Mouse (Mus musculus) myocyte (in vitro differentiated cells): Measurements from ENCODE around the gene Mfsd9. TPM values are rescaled to one million over a fixed set of nuclear protein-coding genes. Genes with fewer than 3 reads are reported as not detected.

ENCODE experiments used
- H3K27me3 ChIP-seq: one replicate; pipeline ENCODE4 v1.6.1; 2011; ENCODE audit not compliant: control insufficient read depth, insufficient read depth, insufficient read length
- H3K36me3 ChIP-seq: one replicate; pipeline ENCODE4 v1.6.1; 2011; ENCODE audit not compliant: control insufficient read depth, insufficient read depth
- H3K4me2 ChIP-seq: one replicate; pipeline ENCODE4 v1.6.1; 2011; ENCODE audit warnings: low read depth, control low read depth
- H3K4me3 ChIP-seq: one replicate; pipeline ENCODE4 v1.5.1; 2011; ENCODE audit warnings: mild to moderate bottlenecking, control low read depth, moderate library complexity
- H3K79me2 ChIP-seq: one replicate; pipeline ENCODE4 v1.6.1; 2011; ENCODE audit not compliant: control insufficient read depth, insufficient read depth
- H3ac ChIP-seq: one replicate; pipeline ENCODE4 v1.6.1; 2011; ENCODE audit not compliant: control insufficient read depth, insufficient read length
- CEBPB ChIP-seq: IDR thresholded peaks from 2 replicates; pipeline ENCODE4 v1.6.1; 2011; ENCODE audit warnings: mild to moderate bottlenecking, moderate library complexity; ENCODE audit not compliant: poor library complexity, insufficient read depth, severe bottlenecking
- E2F4 ChIP-seq: IDR thresholded peaks from one replicate; pipeline ENCODE4 v1.6.1; 2011; ENCODE audit warnings: mild to moderate bottlenecking, control low read depth, moderate library complexity; ENCODE audit not compliant: insufficient read depth
- MAX ChIP-seq: IDR thresholded peaks from one replicate; pipeline ENCODE4 v1.6.1; 2011; ENCODE audit warnings: low read depth, mild to moderate bottlenecking, control low read depth
- MYOD1 ChIP-seq, 3 experiments: IDR thresholded peaks; one replicate each; pipeline ENCODE4 v1.6.1; 2011; ENCODE audit warnings: control low read depth in 2 of 3, low read depth in 2 of 3, mild to moderate bottlenecking in 2 of 3, moderate library complexity in 1 of 3; ENCODE audit not compliant: insufficient read length in 2 of 3, control insufficient read depth in 1 of 3
- MYOG ChIP-seq, 3 experiments: IDR thresholded peaks; one replicate each; pipeline ENCODE4 v1.6.1; 2011; ENCODE audit warnings: control low read depth in 2 of 3, low read depth in 2 of 3, mild to moderate bottlenecking in 2 of 3; ENCODE audit not compliant: insufficient read length in 2 of 3, control insufficient read depth in 1 of 3, insufficient read depth in 1 of 3
- POLR2A ChIP-seq: IDR thresholded peaks from one replicate; pipeline ENCODE4 v1.6.1; 2011; ENCODE audit warnings: low read depth, mild to moderate bottlenecking, control low read depth, moderate library complexity; ENCODE audit not compliant: insufficient read length
- POLR2AphosphoS2 ChIP-seq: IDR thresholded peaks from one replicate; pipeline ENCODE4 v1.6.1; 2011; ENCODE audit warnings: low read depth, control low read depth; ENCODE audit not compliant: insufficient read length
- REST ChIP-seq: IDR thresholded peaks from one replicate; pipeline ENCODE4 v1.6.1; 2011; ENCODE audit warnings: mild to moderate bottlenecking, control low read depth, moderate library complexity; ENCODE audit not compliant: insufficient read depth, insufficient read length
- SRF ChIP-seq: IDR thresholded peaks from one replicate; pipeline ENCODE4 v1.6.1; 2011; ENCODE audit warnings: low read depth; ENCODE audit not compliant: control insufficient read depth, insufficient read length
- TCF12 ChIP-seq: IDR thresholded peaks from one replicate; pipeline ENCODE4 v1.6.1; 2011; ENCODE audit warnings: mild to moderate bottlenecking, control low read depth; ENCODE audit not compliant: poor library complexity, insufficient read depth, severe bottlenecking
- TCF3 ChIP-seq: IDR thresholded peaks from one replicate; pipeline ENCODE4 v1.6.1; 2011; ENCODE audit warnings: low read depth, control low read depth; ENCODE audit not compliant: insufficient read length
- USF1 ChIP-seq: IDR thresholded peaks from one replicate; pipeline ENCODE4 v1.6.1; 2011; ENCODE audit warnings: low read depth, mild to moderate bottlenecking, control low read depth, moderate library complexity
- polyA plus RNA-seq: library from polyadenylated mRNA; unstranded; fragments of >200 nt; fragmentation: generic; extraction: Trizol; gene quantifications from one replicate; pipeline ENCODE4 v1.2.1, GENCODE M21; 2012; ENCODE audit warnings: missing spikeins

The Mfsd9 gene
- polyA plus RNA-seq, 1 experiment, result 1.2 TPM

DNA sequence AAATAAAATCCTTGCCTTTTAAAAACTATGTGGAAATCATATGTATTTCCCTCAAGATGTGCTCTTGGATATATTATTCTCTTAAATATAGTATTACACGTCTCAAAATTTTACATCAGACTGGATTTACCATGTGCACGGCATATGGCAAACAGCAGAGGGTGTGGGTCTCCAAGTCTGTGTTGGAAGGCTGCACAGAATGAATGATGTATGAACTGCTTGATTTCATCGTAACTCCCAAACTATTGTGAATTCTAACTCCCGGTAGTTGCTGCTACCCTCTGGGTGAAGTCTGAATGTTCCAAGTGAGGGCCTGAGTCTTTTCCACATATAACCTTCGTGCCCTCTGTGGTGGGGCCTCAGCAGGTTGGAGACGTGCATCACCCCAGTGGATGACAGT, 1.5 kb downstream of the Mfsd9 start:
- Histone ChIP-seq H3K27me3 (no peaks in the 10 kb centered on the region), H3ac (no peak overlapping the region), H3K79me2 (no peaks in the 10 kb centered on the region), H3K4me3 (no peak overlapping the region), H3K4me2 (peak overlapping the region; percentile 86), H3K36me3 (no peaks in the 10 kb centered on the region)
- TF ChIP-seq SRF (no peak), CEBPB (no peak), MAX (no peak), MYOG (IDR thresholded peaks at IDR 0.05; ENCODE audit: control insufficient read depth in 1 of 3, insufficient read depth in 1 of 3, insufficient read length in 2 of 3, low read depth in 2 of 3) (no peak), MYOD1 (IDR thresholded peaks at IDR 0.05; ENCODE audit: control insufficient read depth in 1 of 3, insufficient read length in 2 of 3, low read depth in 2 of 3) (no peak)

DNA sequence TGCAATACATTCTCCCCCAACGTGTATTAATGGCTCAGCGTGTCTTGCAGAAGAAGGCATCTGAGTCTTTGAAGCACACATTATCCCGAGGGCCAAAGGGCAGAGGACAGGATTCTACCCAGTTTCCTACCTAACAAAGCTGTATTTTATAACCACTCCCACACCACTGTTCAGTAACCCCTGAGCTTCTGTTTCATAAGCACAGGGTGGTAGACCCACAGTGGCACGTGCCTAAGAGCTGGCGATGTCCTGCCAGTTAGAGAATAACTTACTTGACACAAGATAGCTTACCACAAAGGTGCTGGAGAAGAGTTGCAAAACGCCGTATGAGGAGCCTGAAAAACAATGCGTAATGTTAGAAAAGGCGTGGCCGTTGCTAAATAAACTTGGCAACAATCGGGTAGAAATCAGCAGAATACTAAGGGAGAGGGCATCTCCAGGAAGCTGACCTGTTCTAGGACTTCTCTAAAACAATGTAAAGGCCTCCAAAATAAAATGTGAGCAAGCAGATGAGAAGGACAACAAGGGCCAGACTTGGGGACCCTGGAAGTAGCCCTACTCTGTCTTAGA, 4.5 kb downstream of the Mfsd9 start:
- H3ac ChIP-seq, result no peak overlapping the region
- H3K27me3 ChIP-seq, result no peaks in the 10 kb centered on the region
- no peak overlapping the region for H3K4me2 ChIP-seq
- no peaks in the 10 kb centered on the region for H3K79me2 ChIP-seq
- TF ChIP-seq MYOD1 (IDR thresholded peaks at IDR 0.05; ENCODE audit: control insufficient read depth in 1 of 3, insufficient read length in 2 of 3, low read depth in 2 of 3) (no peak), USF1 (no peak), POLR2AphosphoS2 (no peak), MAX (no peak), POLR2A (no peak), TCF3 (no peak), MYOG (IDR thresholded peaks at IDR 0.05; ENCODE audit: control insufficient read depth in 1 of 3, insufficient read depth in 1 of 3, insufficient read length in 2 of 3, low read depth in 2 of 3) (no peak), REST (no peak), CEBPB (no peak), E2F4 (no peak), TCF12 (no peak), SRF (no peak)
- H3K4me3 ChIP-seq, result no peak overlapping the region
- H3K36me3 ChIP-seq, result no peaks in the 10 kb centered on the region

DNA sequence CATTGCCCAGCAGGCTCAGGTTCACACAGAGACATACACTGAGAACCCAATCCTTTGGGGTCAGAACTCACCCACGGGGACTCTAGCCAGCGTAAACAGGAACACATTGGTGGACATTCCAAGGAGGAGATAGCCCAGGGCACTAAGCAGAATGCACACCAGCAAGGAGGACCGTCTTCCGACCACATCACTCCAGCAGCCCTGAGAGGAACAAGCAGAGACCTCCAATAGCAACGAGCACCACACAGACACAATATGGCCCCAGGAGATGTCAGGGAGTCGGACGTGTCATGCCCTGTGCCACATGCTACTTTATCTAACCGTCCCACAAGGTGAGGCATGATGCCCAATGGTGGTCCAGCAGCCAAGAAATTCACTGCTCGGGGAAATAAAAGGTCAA, 6.2 kb downstream of the Mfsd9 start:
- H3K79me2 ChIP-seq, result no peaks in the 10 kb centered on the region
- H3ac ChIP-seq, result no peak overlapping the region
- TF ChIP-seq TCF3 (no peak), E2F4 (no peak)
- peaks cover 3% of the 10 kb centered on the region for H3K36me3 ChIP-seq
- no peak overlapping the region for H3K4me3 ChIP-seq
- no peaks in the 10 kb centered on the region for H3K27me3 ChIP-seq
- no peak overlapping the region for H3K4me2 ChIP-seq

DNA sequence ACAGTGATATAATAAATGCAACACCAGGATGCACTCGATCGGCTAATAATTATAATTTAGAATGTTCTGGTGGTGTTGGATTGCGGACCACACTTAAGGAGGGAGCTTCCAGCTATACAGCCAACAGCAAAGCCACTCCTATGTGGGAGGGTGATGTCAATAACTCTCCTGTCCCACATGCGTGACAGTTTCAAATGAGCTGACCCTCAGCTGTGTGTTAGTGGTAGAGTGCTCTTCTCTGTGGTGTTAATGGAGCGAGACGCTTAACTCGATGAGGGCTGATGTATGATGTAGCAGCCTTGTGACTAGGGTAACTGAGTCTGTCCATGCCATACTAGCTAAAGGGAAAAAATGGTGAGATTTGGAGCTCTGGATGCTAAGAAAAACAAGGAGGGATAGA, 7.0 kb downstream of the Mfsd9 start:
- no peak overlapping the region for H3K4me2 ChIP-seq
- H3K27me3 ChIP-seq, result no peaks in the 10 kb centered on the region
- H3K36me3 ChIP-seq, result peaks cover 3% of the 10 kb centered on the region
- H3K79me2 ChIP-seq, result no peaks in the 10 kb centered on the region
- no peak overlapping the region for H3K4me3 ChIP-seq
- TF ChIP-seq TCF3 (no peak), MYOD1 (IDR thresholded peaks at IDR 0.05; ENCODE audit: control insufficient read depth in 1 of 3, insufficient read length in 2 of 3, low read depth in 2 of 3) (no peak), E2F4 (no peak), SRF (no peak), CEBPB (no peak), POLR2A (no peak), POLR2AphosphoS2 (no peak), REST (no peak), TCF12 (no peak), MAX (no peak), MYOG (IDR thresholded peaks at IDR 0.05; ENCODE audit: control insufficient read depth in 1 of 3, insufficient read depth in 1 of 3, insufficient read length in 2 of 3, low read depth in 2 of 3) (no peak), USF1 (no peak)
- H3ac ChIP-seq, result no peak overlapping the region

DNA sequence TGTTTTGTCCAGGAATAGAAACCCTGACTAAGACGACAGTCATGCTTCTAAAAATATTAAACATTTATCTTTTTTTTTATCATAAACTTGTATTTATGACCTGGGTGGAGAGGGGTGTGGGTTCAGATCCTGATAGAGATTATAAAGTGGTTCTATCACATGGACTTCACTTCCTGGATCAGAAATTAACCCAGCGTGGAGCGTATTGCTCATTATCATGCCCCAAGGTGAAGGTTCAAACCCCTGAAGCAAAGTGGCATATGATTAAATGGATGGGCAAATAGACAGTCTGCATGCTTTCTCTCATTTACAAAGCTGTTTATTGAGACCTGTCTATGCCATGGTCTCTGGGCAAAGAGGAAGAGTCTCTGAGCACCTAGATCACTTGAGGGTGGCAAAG, 13.7 kb downstream of the Mfsd9 start:
- Histone ChIP-seq H3K27me3 (no peaks in the 10 kb centered on the region), H3K4me3 (no peak overlapping the region), H3ac (no peak overlapping the region), H3K79me2 (no peaks in the 10 kb centered on the region), H3K36me3 (peaks cover 3% of the 10 kb centered on the region), H3K4me2 (no peak overlapping the region)
- TF ChIP-seq TCF12 (no peak), MYOG (IDR thresholded peaks at IDR 0.05; ENCODE audit: control insufficient read depth in 1 of 3, insufficient read depth in 1 of 3, insufficient read length in 2 of 3, low read depth in 2 of 3) (no peak), MAX (no peak), USF1 (no peak), E2F4 (no peak), MYOD1 (IDR thresholded peaks at IDR 0.05; ENCODE audit: control insufficient read depth in 1 of 3, insufficient read length in 2 of 3, low read depth in 2 of 3) (no peak)
